ENCODE assay signal across 22 mouse cellular contexts in the genomic region with DNA sequence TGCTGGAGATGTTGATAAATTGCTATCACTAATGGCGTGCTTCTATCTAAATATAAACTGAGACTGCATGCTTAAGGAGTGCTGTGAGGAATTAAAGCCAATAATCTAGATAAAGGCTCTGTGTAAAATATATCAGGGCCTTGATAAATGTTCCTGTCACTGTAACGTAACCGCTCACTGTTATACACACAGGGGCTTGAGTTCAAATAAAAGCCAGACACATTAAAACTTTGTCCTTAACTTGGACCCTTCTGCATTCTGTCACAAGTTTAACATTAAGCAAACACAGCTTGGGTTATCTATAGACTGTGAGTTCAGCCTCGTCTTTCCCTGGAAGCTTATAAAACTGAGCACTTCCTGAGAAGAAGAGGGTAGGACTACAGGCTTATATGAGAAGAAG.
DNase-seq lines count a peak whose midpoint lies in the region; ATAC-seq and TF ChIP-seq lines count a peak whose summit lies in the region.
"Had no signal": no experiment of that assay in that cellular context is flagged by ENCODE, and none has a peak within 500 bp of the region (broad histone marks: within the 10 kb centered on the region; RNA-seq: fewer than 3 reads in every experiment).

No protein-coding gene starts in this region.

- ATAC-seq in heart, embryonic 15.5 days (replicated peaks; ENCODE audit: insufficient number of reproducible peaks, insufficient read depth, low FRiP score, low read depth), result no peak; the same call in 1 of the 2 replicates
- ATAC-seq in heart, embryonic 11.5 days (replicated peaks; ENCODE audit: insufficient number of reproducible peaks, low FRiP score, low TSS enrichment), result no peak
- peak; percentile 39 for ATAC-seq in lung, embryonic 14.5 days (ENCODE audit: insufficient read depth)
- ATAC-seq in embryonic facial prominence, embryonic 15.5 days (ENCODE audit: insufficient number of reproducible peaks, low FRiP score, low TSS enrichment, low read depth), result no peak
- no peak for ATAC-seq in limb, embryonic 15.5 days (ENCODE audit: insufficient number of reproducible peaks, low FRiP score, low TSS enrichment, low read depth)
- ATAC-seq: forebrain, embryonic 14.5 days had no signal

- peak overlapping the region; percentile 26; the same call in 1 of the 2 replicates for H3K27ac ChIP-seq in heart, embryonic 15.5 days
- H3K27ac ChIP-seq in heart, embryonic 11.5 days (ENCODE audit: low read depth, low read length), result no peak overlapping the region
- peak overlapping the region; percentile 48 for H3K27ac ChIP-seq in lung, embryonic 14.5 days (ENCODE audit: low read depth)
- H3K27ac ChIP-seq in embryonic facial prominence, embryonic 15.5 days (replicated peaks), result peak overlapping the region; percentile 83
- 0 out of 2 replicates have a peak overlapping the region, but pooled peaks have one; percentile 6 for H3K27ac ChIP-seq in limb, embryonic 15.5 days
- H3K27ac ChIP-seq: heart, adult 2 months; hindbrain, embryonic 15.5 days; layer of hippocampus, adult 2 months; liver, embryonic 15.5 days had no signal

- no peak overlapping the region for H3K9ac ChIP-seq in heart, embryonic 15.5 days
- H3K9ac ChIP-seq in heart, embryonic 11.5 days (ENCODE audit: low read depth, low read length), result no peak overlapping the region
- H3K9ac ChIP-seq in lung, embryonic 14.5 days, result no peak overlapping the region
- H3K9ac ChIP-seq in embryonic facial prominence, embryonic 15.5 days, result no peak overlapping the region
- no peak overlapping the region for H3K9ac ChIP-seq in limb, embryonic 15.5 days
- H3K9ac ChIP-seq: hindbrain, embryonic 15.5 days; liver, embryonic 15.5 days had no signal

- H3K27me3 ChIP-seq in heart, embryonic 15.5 days, result no peaks in the 10 kb centered on the region
- no peaks in the 10 kb centered on the region for H3K27me3 ChIP-seq in heart, embryonic 11.5 days (ENCODE audit: control insufficient read depth, insufficient read depth, low read length)
- H3K27me3 ChIP-seq in lung, embryonic 14.5 days (ENCODE audit: insufficient read depth, low read length), result no peaks in the 10 kb centered on the region
- H3K27me3 ChIP-seq in embryonic facial prominence, embryonic 15.5 days, result no peaks in the 10 kb centered on the region
- H3K27me3 ChIP-seq in limb, embryonic 15.5 days, result no peaks in the 10 kb centered on the region
- H3K27me3 ChIP-seq: hindbrain, embryonic 15.5 days; liver, embryonic 15.5 days had no signal

- H3K4me1 ChIP-seq in heart, embryonic 15.5 days (replicated peaks), result peaks cover 57% of the 10 kb centered on the region
- H3K4me1 ChIP-seq in heart, embryonic 11.5 days (ENCODE audit: control insufficient read depth, insufficient read depth, low read length), result peaks cover 66% of the 10 kb centered on the region
- H3K4me1 ChIP-seq in lung, embryonic 14.5 days (ENCODE audit: insufficient read depth), result peaks cover 43% of the 10 kb centered on the region
- peaks cover 45% of the 10 kb centered on the region for H3K4me1 ChIP-seq in embryonic facial prominence, embryonic 15.5 days
- H3K4me1 ChIP-seq in limb, embryonic 15.5 days, result peaks cover 44% of the 10 kb centered on the region
- H3K4me1 ChIP-seq: liver, embryonic 15.5 days had no signal

- H3K4me3 ChIP-seq in heart, embryonic 15.5 days, result no peak overlapping the region
- H3K4me3 ChIP-seq in heart, embryonic 11.5 days (ENCODE audit: low read depth, low read length), result no peak overlapping the region
- H3K4me3 ChIP-seq in lung, embryonic 14.5 days (ENCODE audit: low read depth, low read length), result no peak overlapping the region
- H3K4me3 ChIP-seq in embryonic facial prominence, embryonic 15.5 days (replicated peaks), result no peak overlapping the region
- no peak overlapping the region for H3K4me3 ChIP-seq in limb, embryonic 15.5 days
- H3K4me3 ChIP-seq: heart, adult 2 months; hindbrain, embryonic 15.5 days; layer of hippocampus, adult 2 months; liver, embryonic 15.5 days had no signal

- DNase-seq in lung, embryonic 14.5 days, result peak; percentile 59
- no peak for DNase-seq in lung, postnatal 10 days
- no peak for DNase-seq in MN1 (ENCODE audit: low spot score)
- DNase-seq: adrenal gland, postnatal 36 days; B cell, adult 2 months; embryo, embryonic 11 days; gastrocnemius, postnatal 14 days; heart, adult 2 months; heart, postnatal 36 days; kidney, postnatal 10 days; layer of hippocampus, postnatal 36 days; lung, postnatal 4 days; right cerebral cortex, adult 18-20 months; thymus, adult 2 months had no signal

- H3K36me3 ChIP-seq in heart, embryonic 15.5 days, result no peaks in the 10 kb centered on the region
- H3K36me3 ChIP-seq in heart, embryonic 11.5 days (ENCODE audit: control insufficient read depth, insufficient read depth, low read length), result no peaks in the 10 kb centered on the region
- H3K36me3 ChIP-seq in lung, embryonic 14.5 days (ENCODE audit: insufficient read depth), result no peaks in the 10 kb centered on the region
- no peaks in the 10 kb centered on the region for H3K36me3 ChIP-seq in embryonic facial prominence, embryonic 15.5 days
- H3K36me3 ChIP-seq in limb, embryonic 15.5 days, result no peaks in the 10 kb centered on the region
- H3K36me3 ChIP-seq: hindbrain, embryonic 15.5 days; liver, embryonic 15.5 days had no signal

- WGBS in heart, embryonic 15.5 days, result 37% methylated on average over 4 of the region's 4 CpGs
- whole genome bisulfite sequencing in heart, embryonic 11.5 days (ENCODE audit: insufficient replicate concordance), result 37% methylated on average over 4 of the region's 4 CpGs
- WGBS in lung, embryonic 14.5 days, result 18% methylated on average over 4 of the region's 4 CpGs
- 65% methylated on average over 4 of the region's 4 CpGs for WGBS in embryonic facial prominence, embryonic 15.5 days
- WGBS in limb, embryonic 15.5 days, result 56% methylated on average over 4 of the region's 4 CpGs

- H3K4me2 ChIP-seq in heart, embryonic 15.5 days, result no peak overlapping the region
- H3K4me2 ChIP-seq in heart, embryonic 11.5 days, result no peak overlapping the region
- H3K4me2 ChIP-seq in lung, embryonic 14.5 days, result no peak overlapping the region
- no peak overlapping the region for H3K4me2 ChIP-seq in embryonic facial prominence, embryonic 15.5 days (replicated peaks)
- H3K4me2 ChIP-seq in limb, embryonic 15.5 days, result no peak overlapping the region
- H3K4me2 ChIP-seq: hindbrain, embryonic 15.5 days; liver, embryonic 15.5 days had no signal

- no peak for TF ChIP-seq CTCF in lung, embryonic 14.5 days (IDR thresholded peaks at IDR 0.05; ENCODE audit: low read depth)

- H3K9me3 ChIP-seq in heart, embryonic 15.5 days (replicated peaks), result no peaks in the 10 kb centered on the region
- H3K9me3 ChIP-seq in heart, embryonic 11.5 days (replicated peaks; ENCODE audit: control insufficient read depth, low read length), result no peaks in the 10 kb centered on the region
- no peaks in the 10 kb centered on the region for H3K9me3 ChIP-seq in lung, embryonic 14.5 days (ENCODE audit: low read depth, low read length)
- H3K9me3 ChIP-seq in embryonic facial prominence, embryonic 15.5 days (replicated peaks), result no peaks in the 10 kb centered on the region
- no peaks in the 10 kb centered on the region for H3K9me3 ChIP-seq in limb, embryonic 15.5 days
- H3K9me3 ChIP-seq: hindbrain, embryonic 15.5 days; liver, embryonic 15.5 days had no signal
